Mouse (Mus musculus): ENCODE data around the gene Myocos.

The Myocos gene

DNA sequence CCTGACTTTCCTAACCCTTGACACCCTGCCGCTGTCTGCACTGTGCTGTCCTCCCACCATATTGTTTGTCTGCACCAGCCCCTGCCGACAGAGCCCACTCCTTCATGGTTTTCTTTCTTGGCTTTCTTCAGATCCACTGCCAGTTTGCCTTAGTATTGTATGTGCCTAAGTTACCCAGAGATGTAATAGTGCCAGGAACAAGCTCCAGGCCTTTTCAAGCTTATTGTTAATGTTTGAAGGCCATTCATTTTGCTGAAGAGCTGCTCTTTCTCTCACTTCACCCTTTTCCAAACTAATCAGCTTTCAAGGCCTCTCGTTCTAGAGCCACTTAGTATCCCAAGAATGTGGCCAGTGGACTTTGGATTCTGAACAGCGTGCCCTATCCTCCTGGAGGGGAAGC, 46.8 kb downstream of the Myocos start:
- DNase-seq = no peak

DNA sequence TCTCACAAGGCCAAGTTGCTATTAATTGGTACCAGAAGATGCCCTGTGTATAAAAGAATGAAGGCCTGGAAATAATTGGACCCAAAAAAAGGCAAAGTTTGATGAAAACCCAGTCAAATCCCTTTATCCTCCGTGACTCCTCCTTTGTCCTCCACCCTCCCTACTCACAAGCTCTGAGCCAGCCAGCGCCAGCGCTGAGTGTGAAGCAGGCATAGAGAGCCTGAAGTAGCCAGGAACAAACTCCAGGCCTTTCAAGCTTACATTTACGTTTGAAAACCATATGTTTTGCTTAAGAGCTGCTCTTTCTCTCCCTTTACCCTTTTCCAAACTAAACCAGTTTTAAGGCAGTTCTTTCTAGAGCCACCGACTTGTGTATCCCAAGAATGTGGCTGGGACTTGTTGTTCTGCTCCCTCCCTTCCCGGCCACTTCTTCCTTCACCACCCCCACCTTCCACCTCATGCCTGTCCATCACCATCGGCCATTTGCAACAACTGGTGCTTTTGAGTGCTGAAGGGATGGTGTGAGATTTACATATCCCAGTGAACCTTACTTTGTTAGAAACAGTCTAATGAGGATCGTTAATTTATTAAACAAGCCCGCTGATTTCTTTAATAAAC, 48.3 kb downstream of the Myocos start:
- DNase-seq = no peak

DNA sequence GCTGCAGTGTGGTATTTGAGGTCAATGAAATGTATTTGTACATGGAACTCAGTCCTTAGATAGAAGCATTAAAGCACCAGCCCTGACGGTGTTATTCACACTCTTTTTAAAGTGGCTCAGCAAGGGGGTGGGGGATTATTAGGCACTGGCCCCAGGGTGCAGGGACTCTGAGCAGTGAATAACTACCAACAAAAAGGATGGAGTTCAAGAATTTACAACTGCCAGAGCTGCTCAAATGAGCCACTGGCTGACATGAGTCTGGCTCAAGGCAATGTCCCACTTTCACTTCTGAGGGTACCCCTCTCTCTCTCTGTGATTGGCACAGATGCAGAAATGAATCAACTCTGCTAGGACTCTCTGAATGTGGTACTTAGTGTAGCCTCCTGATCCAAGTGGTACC, 49.9 kb downstream of the Myocos start:
- DNase-seq = no peak

DNA sequence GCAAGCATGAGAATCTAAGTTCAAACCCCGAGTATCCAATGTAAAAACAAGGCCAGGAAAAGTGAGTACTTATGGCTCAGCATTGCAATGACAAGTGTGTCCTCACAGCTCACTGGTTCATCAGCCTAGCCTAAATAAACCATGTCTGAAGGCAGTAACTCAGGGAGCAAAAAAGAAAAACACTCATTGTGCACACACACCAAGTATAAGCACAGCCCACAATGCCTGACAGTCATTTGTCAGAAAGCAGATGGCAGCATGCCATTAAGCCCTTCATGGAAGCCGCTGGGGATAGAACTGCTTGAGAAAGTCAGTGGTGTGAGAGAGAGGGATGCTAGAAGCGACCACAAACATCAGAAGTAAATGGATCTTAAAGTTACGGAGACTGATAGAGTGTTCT, 56.7 kb downstream of the Myocos start:
- DNase-seq = no peak

DNA sequence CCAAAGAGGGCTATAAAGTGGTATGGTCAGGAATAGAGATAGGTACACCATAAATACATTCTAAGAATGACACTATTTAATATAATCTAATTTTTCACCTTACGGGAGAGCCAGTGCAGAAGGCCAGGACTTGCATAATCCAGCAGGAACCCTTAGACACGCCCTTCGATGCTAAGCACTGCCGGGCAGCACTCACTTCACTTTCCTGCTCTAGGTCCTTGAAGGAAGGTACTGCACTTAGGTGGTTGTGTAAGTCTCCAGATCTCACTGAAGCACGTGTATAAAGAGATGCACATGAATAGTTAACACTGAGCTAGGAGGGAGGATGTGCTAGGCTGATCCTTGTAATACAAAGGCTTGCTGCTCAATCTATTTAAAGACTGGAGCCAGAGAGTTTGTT, 58.4 kb downstream of the Myocos start:
- DNase-seq = no peak

DNA sequence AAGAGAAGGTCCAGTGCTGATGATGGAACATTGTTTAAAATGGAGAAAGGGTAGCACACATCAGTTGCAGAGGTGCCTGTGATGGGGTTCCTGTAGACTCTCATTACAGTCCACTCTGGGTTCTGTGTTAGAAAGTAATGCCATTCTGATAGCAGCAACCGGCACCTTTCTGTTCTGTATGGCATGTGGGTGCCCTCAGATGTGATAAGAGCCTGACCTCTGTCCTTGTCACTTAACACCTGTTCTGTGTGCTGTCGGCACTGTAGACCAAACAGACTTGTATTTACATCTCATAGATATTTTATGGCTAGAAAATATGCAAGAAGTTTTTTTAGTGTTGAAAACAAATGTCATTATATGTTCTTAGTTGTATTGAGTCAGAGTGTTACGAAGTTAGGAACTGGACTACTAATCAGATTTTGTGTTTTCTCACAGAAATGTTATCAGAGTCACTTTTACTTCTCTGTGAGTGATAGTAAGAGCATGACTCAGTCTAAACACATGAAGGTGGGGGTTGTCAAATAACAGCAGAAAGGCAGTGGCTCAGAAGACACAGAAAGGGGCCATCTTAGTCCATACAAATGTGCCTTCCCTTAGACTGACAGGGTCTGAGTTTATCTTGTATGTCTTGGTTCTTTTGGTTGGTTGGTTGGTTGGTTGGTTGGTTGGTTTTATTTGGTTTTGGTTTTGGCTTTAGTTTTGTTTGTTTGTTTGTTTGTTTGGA, 60.5 kb downstream of the Myocos start:
- DNase-seq = no peak
